Mouse (Mus musculus) cortical plate, adult 2 months (tissue): Measurements from ENCODE around the gene Rasgrp3.

Experiments used
- CTCF ChIP-seq: fragments of 200-500 bp; IDR thresholded peaks from 2 replicates; pipeline ENCODE4 v1.5.1; 2011; ENCODE audit warnings: mild to moderate bottlenecking, control low read depth, low read length; ENCODE audit not compliant: insufficient read depth; ENCODE audit errors: extremely low read depth
- POLR2A ChIP-seq: fragments of 200-500 bp; IDR thresholded peaks from 2 replicates; pipeline ENCODE4 v1.6.1; 2011; ENCODE audit warnings: mild to moderate bottlenecking, low read length, control low read depth; ENCODE audit not compliant: insufficient read depth; ENCODE audit errors: extremely low read depth

- no peak for TF ChIP-seq POLR2A
- no peak for TF ChIP-seq CTCF
These were observed 70.5 kb downstream of the Rasgrp3 start for GRCm38 (mm10) chr17:75506097-75506675.
